Mouse (Mus musculus): Measurements from ENCODE around the gene Tcp10a. TPM values are rescaled to one million over a fixed set of nuclear protein-coding genes. Genes with fewer than 3 reads are reported as not detected.
"Not testable (repeated sequence)": the region's sequence is repeated elsewhere in the genome, so short reads cannot be mapped to it uniquely, and the experiment has no call there.

Gene Tcp10a
- polyA plus RNA-seq, 1 experiment from 2014 or later = not detected

- not testable (repeated sequence) for H3K4me2 ChIP-seq; ATAC-seq (ENCODE audit: low FRiP score); H3K36me3 ChIP-seq (ENCODE audit: control insufficient read depth, insufficient read depth, low read length); H3K27me3 ChIP-seq (ENCODE audit: control insufficient read depth, insufficient read depth, low read length); H3K4me3 ChIP-seq (ENCODE audit: low read depth, low read length); H3K9ac ChIP-seq (ENCODE audit: low read length); DNase-seq (ENCODE audit: low spot score, missing footprints); H3K4me1 ChIP-seq (ENCODE audit: control insufficient read depth, insufficient read depth, low read length); H3K27ac ChIP-seq (ENCODE audit: low read depth, low read length); H3K9me3 ChIP-seq (ENCODE audit: control insufficient read depth, low read length)
- 89% methylated on average over 10 of the region's 13 CpGs for WGBS
These were observed 59.0 kb downstream of the Tcp10a start for GRCm38 (mm10) chr17:7383167-7384143.

- not testable (repeated sequence) for H3K4me3 ChIP-seq (ENCODE audit: low read depth, low read length); ATAC-seq (ENCODE audit: low FRiP score); H3K27ac ChIP-seq (ENCODE audit: low read depth, low read length); H3K27me3 ChIP-seq (ENCODE audit: control insufficient read depth, insufficient read depth, low read length); H3K36me3 ChIP-seq (ENCODE audit: control insufficient read depth, insufficient read depth, low read length); H3K9me3 ChIP-seq (ENCODE audit: control insufficient read depth, low read length); H3K4me2 ChIP-seq; H3K4me1 ChIP-seq (ENCODE audit: control insufficient read depth, insufficient read depth, low read length); H3K9ac ChIP-seq (ENCODE audit: low read length); DNase-seq (ENCODE audit: low spot score, missing footprints)
- WGBS = 83% methylated on average over 3 of the region's 3 CpGs
These were observed 60.9 kb downstream of the Tcp10a start, which contains the start of gene Unc93a2 for GRCm38 (mm10) chr17:7385364-7385763. Gene Unc93a2 (minus strand): TSS chr17:7385464.

- ATAC-seq (ENCODE audit: low FRiP score) (0 out of 2 replicates have a peak, but pooled peaks have one; percentile 40), DNase-seq (ENCODE audit: low spot score, missing footprints) (peak; percentile 79)
- not testable (repeated sequence) for H3K4me2 ChIP-seq; H3K9ac ChIP-seq (ENCODE audit: low read length); H3K27me3 ChIP-seq (ENCODE audit: control insufficient read depth, insufficient read depth, low read length); H3K4me1 ChIP-seq (ENCODE audit: control insufficient read depth, insufficient read depth, low read length); H3K36me3 ChIP-seq (ENCODE audit: control insufficient read depth, insufficient read depth, low read length); H3K9me3 ChIP-seq (ENCODE audit: control insufficient read depth, low read length); H3K4me3 ChIP-seq (ENCODE audit: low read depth, low read length); H3K27ac ChIP-seq (ENCODE audit: low read depth, low read length)
- 72% methylated on average over 8 of the region's 8 CpGs for WGBS
These were observed 61.6 kb downstream of the Tcp10a start for GRCm38 (mm10) chr17:7386016-7386415.

DNA sequence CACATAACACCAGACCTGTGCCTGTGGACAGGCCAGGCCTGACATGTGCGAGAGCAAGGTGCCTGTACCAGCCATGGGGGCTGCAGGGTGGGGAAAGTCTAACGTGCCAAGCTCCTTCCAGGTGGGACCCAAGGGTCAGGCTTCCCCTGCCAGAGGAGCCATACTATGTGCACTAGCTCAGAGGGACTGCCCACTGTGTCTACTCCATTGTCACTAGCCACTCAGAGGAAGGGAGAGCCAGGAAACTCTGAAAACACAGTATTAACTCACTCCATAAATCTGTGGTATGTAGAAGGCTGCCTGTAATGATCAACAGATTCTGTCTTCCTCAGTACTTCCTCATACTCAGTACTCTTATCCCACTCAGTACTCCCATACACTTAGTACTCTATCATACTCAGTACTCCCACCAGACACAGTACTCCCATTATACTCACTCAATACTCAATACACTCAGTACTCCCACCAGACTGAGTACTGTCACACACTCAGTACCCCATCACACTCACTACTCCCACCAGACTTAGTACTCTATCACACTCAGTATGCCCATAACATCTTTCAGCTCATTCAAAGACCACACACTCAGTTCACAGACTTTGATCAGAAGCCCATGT lies 64.0 kb downstream of the Tcp10a start:
- not testable (repeated sequence) for H3K27ac ChIP-seq (ENCODE audit: low read depth, low read length); H3K27me3 ChIP-seq (ENCODE audit: control insufficient read depth, insufficient read depth, low read length); H3K4me3 ChIP-seq (ENCODE audit: low read depth, low read length); DNase-seq (ENCODE audit: low spot score, missing footprints); H3K4me1 ChIP-seq (ENCODE audit: control insufficient read depth, insufficient read depth, low read length); H3K9ac ChIP-seq (ENCODE audit: low read length); H3K36me3 ChIP-seq (ENCODE audit: control insufficient read depth, insufficient read depth, low read length); H3K9me3 ChIP-seq (ENCODE audit: control insufficient read depth, low read length); H3K4me2 ChIP-seq
- peak; percentile 40; the same call in 1 of the 2 replicates for ATAC-seq (ENCODE audit: low FRiP score)
- no CpG with 5 or more reads among the region's 2 CpGs for WGBS

- not testable (repeated sequence) for H3K4me1 ChIP-seq (ENCODE audit: control insufficient read depth, insufficient read depth, low read length); H3K27ac ChIP-seq (ENCODE audit: low read depth, low read length); ATAC-seq (ENCODE audit: low FRiP score); H3K27me3 ChIP-seq (ENCODE audit: control insufficient read depth, insufficient read depth, low read length); H3K4me2 ChIP-seq; H3K9ac ChIP-seq (ENCODE audit: low read length); DNase-seq (ENCODE audit: low spot score, missing footprints); H3K9me3 ChIP-seq (ENCODE audit: control insufficient read depth, low read length); H3K4me3 ChIP-seq (ENCODE audit: low read depth, low read length); H3K36me3 ChIP-seq (ENCODE audit: control insufficient read depth, insufficient read depth, low read length)
- 92% methylated on average over 6 of the region's 8 CpGs for WGBS
These were observed 64.5 kb downstream of the Tcp10a start for GRCm38 (mm10) chr17:7388958-7389356.

GRCm38 (mm10) chr17:7389898-7390297 lies 65.5 kb downstream of the Tcp10a start:
- H3K4me1 ChIP-seq (ENCODE audit: control insufficient read depth, insufficient read depth, low read length); H3K27ac ChIP-seq (ENCODE audit: low read depth, low read length); H3K36me3 ChIP-seq (ENCODE audit: control insufficient read depth, insufficient read depth, low read length); H3K9ac ChIP-seq (ENCODE audit: low read length); H3K4me3 ChIP-seq (ENCODE audit: low read depth, low read length); DNase-seq (ENCODE audit: low spot score, missing footprints); ATAC-seq (ENCODE audit: low FRiP score); H3K9me3 ChIP-seq (ENCODE audit: control insufficient read depth, low read length); H3K4me2 ChIP-seq; H3K27me3 ChIP-seq (ENCODE audit: control insufficient read depth, insufficient read depth, low read length): not testable (repeated sequence)
- 80% methylated on average over 7 of the region's 7 CpGs for WGBS

DNA sequence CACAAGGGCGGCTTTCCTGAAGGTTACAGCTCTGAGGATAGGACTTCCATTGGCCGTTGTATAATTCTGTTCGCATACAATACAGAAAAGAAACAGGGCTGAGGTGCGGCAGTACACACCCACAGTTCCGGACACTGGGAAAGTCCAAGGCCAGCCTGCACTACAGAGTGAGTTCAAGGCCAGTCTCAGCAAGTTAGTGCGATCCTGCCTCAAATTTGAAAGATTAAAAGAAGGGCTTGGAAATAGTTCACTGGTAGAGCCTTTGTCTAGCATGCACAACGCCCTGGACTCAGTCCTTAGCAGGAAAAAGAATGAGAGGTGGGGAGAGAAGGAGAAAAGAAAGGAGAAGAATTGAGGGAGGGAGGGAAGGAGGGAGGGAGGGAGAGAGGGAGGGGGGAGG lies 70.7 kb downstream of the Tcp10a start:
- H3K9me3 ChIP-seq (ENCODE audit: control insufficient read depth, low read length); ATAC-seq (ENCODE audit: low FRiP score); H3K36me3 ChIP-seq (ENCODE audit: control insufficient read depth, insufficient read depth, low read length); H3K27me3 ChIP-seq (ENCODE audit: control insufficient read depth, insufficient read depth, low read length); H3K4me1 ChIP-seq (ENCODE audit: control insufficient read depth, insufficient read depth, low read length); DNase-seq (ENCODE audit: low spot score, missing footprints); H3K9ac ChIP-seq (ENCODE audit: low read length); H3K4me3 ChIP-seq (ENCODE audit: low read depth, low read length); H3K4me2 ChIP-seq; H3K27ac ChIP-seq (ENCODE audit: low read depth, low read length): not testable (repeated sequence)
- 91% methylated on average over 7 of the region's 7 CpGs for WGBS
